Mouse (Mus musculus) small intestine, adult 2 months (tissue): ENCODE results near the gene Arl3.

Experiments used
- CTCF ChIP-seq: fragments of 200-500 bp; IDR thresholded peaks from 2 replicates; pipeline ENCODE4 v1.5.1; 2012; ENCODE audit warnings: low read depth, mild to moderate bottlenecking, control low read depth, inconsistent platforms, low read length, moderate library complexity, mixed read lengths; ENCODE audit not compliant: insufficient replicate concordance, insufficient read length; ENCODE audit errors: extremely low read depth
- POLR2A ChIP-seq: fragments of 200-500 bp; IDR thresholded peaks from 2 replicates; pipeline ENCODE4 v1.6.1; 2012; ENCODE audit warnings: low read depth, mild to moderate bottlenecking, control low read depth, inconsistent platforms, low read length, moderate library complexity

DNA sequence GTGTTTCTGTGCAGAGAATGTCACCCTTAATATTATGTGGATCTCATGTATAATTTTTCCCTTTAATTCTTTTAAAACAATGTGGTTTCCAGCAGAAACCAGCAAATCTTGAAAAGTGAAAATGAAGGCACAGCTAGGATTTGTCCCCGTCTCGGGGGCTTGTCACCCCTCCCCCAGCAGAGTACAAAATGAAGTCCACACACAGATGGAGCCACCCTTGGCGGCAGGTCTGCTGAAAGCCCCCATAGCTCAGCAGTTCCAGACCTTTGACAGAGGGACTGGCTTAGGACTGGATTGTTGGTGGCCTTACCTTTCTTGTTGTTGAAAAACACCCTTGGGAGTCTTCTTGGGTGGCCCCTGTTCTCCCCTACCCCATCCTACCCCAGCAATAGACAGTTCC is 91.6 kb downstream of the Arl3 start:
- TF ChIP-seq CTCF (no peak), POLR2A (no peak)
